Comparison of ENCODE assay signal across 8 mouse cellular contexts in genomic region chr2:152820369-152820768, GRCm38 (mm10). TPM values are rescaled to one million over a fixed set of nuclear protein-coding genes. Genes with fewer than 3 reads are reported as not detected.
DNase-seq lines count a peak whose midpoint lies in the region; ATAC-seq and TF ChIP-seq lines count a peak whose summit lies in the region.

No protein-coding gene starts in this region.

- 0 out of 2 replicates have a peak, but pooled peaks cover 2% of the 10 kb centered on the region for H3K9me3 ChIP-seq in intestine, embryonic 16.5 days (ENCODE audit: control insufficient read depth, low read length)
- H3K9me3 ChIP-seq in liver, embryonic 13.5 days (replicated peaks): no peaks in the 10 kb centered on the region
- H3K9me3 ChIP-seq in neural tube, embryonic 13.5 days: no peaks in the 10 kb centered on the region

- H3K36me3 ChIP-seq in intestine, embryonic 16.5 days (ENCODE audit: control insufficient read depth, insufficient read depth, low read length): peaks cover 2% of the 10 kb centered on the region; the same call in 1 of the 2 replicates
- peaks cover 69% of the 10 kb centered on the region for H3K36me3 ChIP-seq in liver, embryonic 13.5 days
- peaks cover 28% of the 10 kb centered on the region for H3K36me3 ChIP-seq in neural tube, embryonic 13.5 days

- 0 out of 2 replicates have a peak overlapping the region, but pooled peaks have one; percentile 4 for H3K4me2 ChIP-seq in intestine, embryonic 16.5 days (ENCODE audit: low read depth, low read length)
- peak overlapping the region; percentile 20 for H3K4me2 ChIP-seq in liver, embryonic 13.5 days
- 0 out of 2 replicates have a peak overlapping the region, but pooled peaks have one; percentile 4 for H3K4me2 ChIP-seq in neural tube, embryonic 13.5 days

- no peak overlapping the region; the same call in 1 of the 2 replicates for H3K9ac ChIP-seq in intestine, embryonic 16.5 days (ENCODE audit: low read depth, low read length)
- H3K9ac ChIP-seq in liver, embryonic 13.5 days: peak overlapping the region; percentile 76; the same call in 1 of the 2 replicates
- H3K9ac ChIP-seq in neural tube, embryonic 13.5 days: no peak overlapping the region

- peaks cover 57% of the 10 kb centered on the region for H3K4me1 ChIP-seq in intestine, embryonic 16.5 days (ENCODE audit: control insufficient read depth, insufficient read depth, low read length)
- peaks cover 97% of the 10 kb centered on the region for H3K4me1 ChIP-seq in liver, embryonic 13.5 days (replicated peaks)
- H3K4me1 ChIP-seq in neural tube, embryonic 13.5 days (replicated peaks): peaks cover 93% of the 10 kb centered on the region

- H3K27ac ChIP-seq in layer of hippocampus, adult 2 months: peak overlapping the region; percentile 93
- peak overlapping the region; percentile 50 for H3K27ac ChIP-seq in intestine, embryonic 16.5 days (ENCODE audit: low read length)
- H3K27ac ChIP-seq in liver, embryonic 13.5 days: peak overlapping the region; percentile 100
- H3K27ac ChIP-seq in neural tube, embryonic 13.5 days (replicated peaks): peak overlapping the region; percentile 70

- ATAC-seq in intestine, embryonic 16.5 days: peak; percentile 33; the same call in 1 of the 2 replicates
- ATAC-seq in liver, embryonic 13.5 days (ENCODE audit: low read depth): no peak
- ATAC-seq in neural tube, embryonic 13.5 days (ENCODE audit: low read depth): 0 out of 2 replicates have a peak, but pooled peaks have one; percentile 30

- peak in 1 of 2 experiments; percentile 51 for DNase-seq in layer of hippocampus, adult 2 months (ENCODE audit: low spot score in 2 of 2)
- DNase-seq in layer of hippocampus, postnatal 25 days (ENCODE audit: extremely low spot score in 1 of 2, low spot score in 1 of 2): no peak
- DNase-seq in adrenal gland, postnatal 14 days: peak; percentile 72
- peak; percentile 82 for DNase-seq in gastrocnemius, postnatal 25 days
- no peak for DNase-seq in liver, embryonic 13.5 days
- DNase-seq in B cell, adult 2 months: no peak

- WGBS in intestine, embryonic 16.5 days: 64% methylated on average over 2 of the region's 2 CpGs
- WGBS in liver, embryonic 13.5 days (ENCODE audit: insufficient replicate concordance): 84% methylated on average over 2 of the region's 2 CpGs
- WGBS in neural tube, embryonic 13.5 days: 14% methylated on average over 2 of the region's 2 CpGs

- no peak for TF ChIP-seq CTCF in layer of hippocampus, adult 2 months (conservative IDR thresholded peaks at IDR 0.05)

- no peaks in the 10 kb centered on the region for H3K27me3 ChIP-seq in intestine, embryonic 16.5 days (replicated peaks; ENCODE audit: control insufficient read depth, insufficient read depth, low read length)
- H3K27me3 ChIP-seq in liver, embryonic 13.5 days: no peaks in the 10 kb centered on the region
- no peaks in the 10 kb centered on the region for H3K27me3 ChIP-seq in neural tube, embryonic 13.5 days

- H3K4me3 ChIP-seq in layer of hippocampus, adult 2 months: peak overlapping the region; percentile 13; the same call in 1 of the 2 replicates
- no peak overlapping the region for H3K4me3 ChIP-seq in intestine, embryonic 16.5 days (ENCODE audit: low read length)
- H3K4me3 ChIP-seq in liver, embryonic 13.5 days (replicated peaks): no peak overlapping the region
- no peak overlapping the region for H3K4me3 ChIP-seq in neural tube, embryonic 13.5 days

RNA-seq across cellular contexts. Expression of gene Bcl2l1, which starts 11.2 kb away (rescaled TPM):
- total RNA-seq in layer of hippocampus, adult 2 months (2021): 100 to 1,000 TPM; 129 to 134 TPM
- 100 to 1,000 TPM; 121 to 144 TPM for total RNA-seq in layer of hippocampus, postnatal 25 days (2021)
- 64.3 and 72.4 TPM in 2 replicates for total RNA-seq in adrenal gland, postnatal 14 days (2021)
- 10 to 100 TPM; 13.8 to 16.4 TPM for total RNA-seq in gastrocnemius, postnatal 25 days (2021)
- 65.8 and 66.8 TPM in 2 replicates for polyA plus RNA-seq in intestine, embryonic 16.5 days (2015; fragmentation: Nextera tagmentation; extraction: Ambion mirVana)
- 148 and 164 TPM in 2 replicates for polyA plus RNA-seq in liver, embryonic 13.5 days (2015; fragmentation: Nextera tagmentation; extraction: Ambion mirVana)
- polyA plus RNA-seq in neural tube, embryonic 13.5 days (2015; fragmentation: Nextera tagmentation; extraction: Ambion mirVana): 151 and 153 TPM in 2 replicates

RNA-seq across cellular contexts. Expression of gene Tpx2, which starts 27.4 kb away (rescaled TPM):
- total RNA-seq in layer of hippocampus, adult 2 months (2021): 1 to 10 TPM; 2.0 to 2.2 TPM
- total RNA-seq in layer of hippocampus, postnatal 25 days (2021): 1 to 10 TPM; 1.5 to 2.6 TPM
- 16.6 and 20.3 TPM in 2 replicates for total RNA-seq in adrenal gland, postnatal 14 days (2021)
- 1 to 10 TPM in 1 of 2 experiments, under 1 TPM in 1; 0.92 to 1.5 TPM for total RNA-seq in gastrocnemius, postnatal 25 days (2021)
- polyA plus RNA-seq in intestine, embryonic 16.5 days (2015; fragmentation: Nextera tagmentation; extraction: Ambion mirVana): 45.7 and 51.5 TPM in 2 replicates
- polyA plus RNA-seq in liver, embryonic 13.5 days (2015; fragmentation: Nextera tagmentation; extraction: Ambion mirVana): 59.8 and 79.4 TPM in 2 replicates
- polyA plus RNA-seq in neural tube, embryonic 13.5 days (2015; fragmentation: Nextera tagmentation; extraction: Ambion mirVana): 15.1 and 21.3 TPM in 2 replicates

Comparison
In these comparisons a context has a peak if more than half of its experiments do, and no peak if none do; other contexts are left out.
1. DNase-seq: peak in adrenal gland, postnatal 14 days (single experiment) and gastrocnemius, postnatal 25 days (single experiment); none in layer of hippocampus, postnatal 25 days (0 of 2), liver, embryonic 13.5 days (single experiment) and B cell, adult 2 months (0 of 2).
2. H3K27ac ChIP-seq: peak in every context shown above with its lines; median percentile 100 in liver, embryonic 13.5 days; 93 in layer of hippocampus, adult 2 months; 70 in neural tube, embryonic 13.5 days; 50 in intestine, embryonic 16.5 days.
3. Peak in every context shown above with its lines, with median percentiles within 50 percentile points of each other: H3K4me2 ChIP-seq.